Mouse (Mus musculus): ENCODE results near the gene Mast3. TPM values are rescaled to one million over a fixed set of nuclear protein-coding genes. Genes with fewer than 3 reads are reported as not detected.

The Mast3 gene
- polyA plus RNA-seq, 1 experiment from 2014 or later = 14.7 TPM

GRCm38 (mm10) chr8:70780093-70780492 is 24.8 kb downstream of the Mast3 start:
- H3K4me1 ChIP-seq (ENCODE audit: control insufficient read depth, insufficient read depth, low read length) = peaks cover 11% of the 10 kb centered on the region; the same call in 1 of the 2 replicates
- no peak overlapping the region for H3K4me3 ChIP-seq (ENCODE audit: low read depth, low read length)
- WGBS = 89% methylated on average over 11 of the region's 11 CpGs
- H3K9ac ChIP-seq (ENCODE audit: low read length) = no peak overlapping the region
- no peak overlapping the region for H3K4me2 ChIP-seq (ENCODE audit: low read depth)
- H3K9me3 ChIP-seq (ENCODE audit: control insufficient read depth, low read length) = no peaks in the 10 kb centered on the region
- no peak overlapping the region for H3K27ac ChIP-seq (ENCODE audit: low read depth, low read length)
- DNase-seq (ENCODE audit: low spot score) = no peak
- no peaks in the 10 kb centered on the region for H3K27me3 ChIP-seq (ENCODE audit: control insufficient read depth, insufficient read depth, low read length)
- no peak for ATAC-seq (ENCODE audit: insufficient read depth, low FRiP score, low TSS enrichment)
- H3K36me3 ChIP-seq (ENCODE audit: control insufficient read depth, insufficient read depth, low read length) = peaks cover 7% of the 10 kb centered on the region

- Histone ChIP-seq H3K9me3 (ENCODE audit: control insufficient read depth, low read length) (no peaks in the 10 kb centered on the region), H3K4me3 (ENCODE audit: low read depth, low read length) (peak within 1 kb of the TSS; percentile 83), H3K36me3 (ENCODE audit: control insufficient read depth, insufficient read depth, low read length) (peaks cover 9% of the 10 kb centered on the region), H3K4me2 (ENCODE audit: low read depth) (peak within 1 kb of the TSS; percentile 97), H3K27me3 (ENCODE audit: control insufficient read depth, insufficient read depth, low read length) (no peaks in the 10 kb centered on the region), H3K27ac (ENCODE audit: low read depth, low read length) (peak within 1 kb of the TSS; percentile 96), H3K4me1 (ENCODE audit: control insufficient read depth, insufficient read depth, low read length) (peaks cover 11% of the 10 kb centered on the region; the same call in 1 of the 2 replicates), H3K9ac (ENCODE audit: low read length) (peak within 1 kb of the TSS; percentile 96)
- WGBS = under 1% methylated on average over 86 of the region's 94 CpGs
- ATAC-seq (ENCODE audit: insufficient read depth, low FRiP score, low TSS enrichment) (peak; percentile 91), DNase-seq (ENCODE audit: low spot score) (peak; percentile 99)
These were observed 28.1 kb downstream of the Mast3 start, which contains the start of gene Pik3r2 for GRCm38 (mm10) chr8:70776496-70777444. Pik3r2 (minus strand) TSS chr8:70776713.

- 4% methylated on average over 29 of the region's 34 CpGs for WGBS
- Histone ChIP-seq H3K9me3 (ENCODE audit: control insufficient read depth, low read length) (no peaks in the 10 kb centered on the region), H3K27me3 (ENCODE audit: control insufficient read depth, insufficient read depth, low read length) (no peaks in the 10 kb centered on the region), H3K4me2 (ENCODE audit: low read depth) (peak overlapping the region; percentile 97), H3K36me3 (ENCODE audit: control insufficient read depth, insufficient read depth, low read length) (peaks cover 7% of the 10 kb centered on the region), H3K9ac (ENCODE audit: low read length) (peak overlapping the region; percentile 96), H3K27ac (ENCODE audit: low read depth, low read length) (peak overlapping the region; percentile 96), H3K4me1 (ENCODE audit: control insufficient read depth, insufficient read depth, low read length) (peaks cover 11% of the 10 kb centered on the region; the same call in 1 of the 2 replicates), H3K4me3 (ENCODE audit: low read depth, low read length) (peak overlapping the region; percentile 83)
- ATAC-seq (ENCODE audit: insufficient read depth, low FRiP score, low TSS enrichment) (no peak; the same call in 1 of the 2 replicates), DNase-seq (ENCODE audit: low spot score) (no peak)
These were observed 28.9 kb downstream of the Mast3 start for GRCm38 (mm10) chr8:70775851-70776495.

GRCm38 (mm10) chr8:70775227-70775626 is 29.6 kb downstream of the Mast3 start:
- no peak for DNase-seq (ENCODE audit: low spot score)
- 95% methylated on average over 5 of the region's 5 CpGs for WGBS
- no peak for ATAC-seq (ENCODE audit: insufficient read depth, low FRiP score, low TSS enrichment)
- H3K36me3 ChIP-seq (ENCODE audit: control insufficient read depth, insufficient read depth, low read length) = peaks cover 4% of the 10 kb centered on the region
- peak overlapping the region; percentile 96; the same call in 1 of the 2 replicates for H3K9ac ChIP-seq (ENCODE audit: low read length)
- no peaks in the 10 kb centered on the region for H3K27me3 ChIP-seq (ENCODE audit: control insufficient read depth, insufficient read depth, low read length)
- H3K27ac ChIP-seq (ENCODE audit: low read depth, low read length) = no peak overlapping the region
- H3K4me2 ChIP-seq (ENCODE audit: low read depth) = peak overlapping the region; percentile 97
- no peak overlapping the region for H3K4me3 ChIP-seq (ENCODE audit: low read depth, low read length)
- no peaks in the 10 kb centered on the region for H3K9me3 ChIP-seq (ENCODE audit: control insufficient read depth, low read length)
- H3K4me1 ChIP-seq (ENCODE audit: control insufficient read depth, insufficient read depth, low read length) = peaks cover 11% of the 10 kb centered on the region; the same call in 1 of the 2 replicates

GRCm38 (mm10) chr8:70774740-70775139 is 30.1 kb downstream of the Mast3 start:
- H3K9ac ChIP-seq (ENCODE audit: low read length) = no peak overlapping the region
- ATAC-seq (ENCODE audit: insufficient read depth, low FRiP score, low TSS enrichment) (no peak), DNase-seq (ENCODE audit: low spot score) (no peak)
- no peaks in the 10 kb centered on the region for H3K27me3 ChIP-seq (ENCODE audit: control insufficient read depth, insufficient read depth, low read length)
- H3K4me1 ChIP-seq (ENCODE audit: control insufficient read depth, insufficient read depth, low read length) = peaks cover 12% of the 10 kb centered on the region; the same call in 1 of the 2 replicates
- H3K27ac ChIP-seq (ENCODE audit: low read depth, low read length) = no peak overlapping the region
- no peak overlapping the region for H3K4me3 ChIP-seq (ENCODE audit: low read depth, low read length)
- peaks cover 8% of the 10 kb centered on the region for H3K36me3 ChIP-seq (ENCODE audit: control insufficient read depth, insufficient read depth, low read length)
- no peak overlapping the region; the same call in 1 of the 2 replicates for H3K4me2 ChIP-seq (ENCODE audit: low read depth)
- no peaks in the 10 kb centered on the region for H3K9me3 ChIP-seq (ENCODE audit: control insufficient read depth, low read length)
- WGBS = 94% methylated on average over 18 of the region's 18 CpGs

- 81% methylated on average over 9 of the region's 9 CpGs for WGBS
- Histone ChIP-seq H3K9me3 (ENCODE audit: control insufficient read depth, low read length) (no peaks in the 10 kb centered on the region), H3K27ac (ENCODE audit: low read depth, low read length) (no peak overlapping the region), H3K27me3 (ENCODE audit: control insufficient read depth, insufficient read depth, low read length) (no peaks in the 10 kb centered on the region), H3K4me3 (ENCODE audit: low read depth, low read length) (no peak overlapping the region), H3K4me1 (ENCODE audit: control insufficient read depth, insufficient read depth, low read length) (peaks cover 13% of the 10 kb centered on the region; the same call in 1 of the 2 replicates), H3K36me3 (ENCODE audit: control insufficient read depth, insufficient read depth, low read length) (peaks cover 11% of the 10 kb centered on the region), H3K4me2 (ENCODE audit: low read depth) (no peak overlapping the region), H3K9ac (ENCODE audit: low read length) (peak overlapping the region; percentile 44)
- ATAC-seq (ENCODE audit: insufficient read depth, low FRiP score, low TSS enrichment) (no peak), DNase-seq (ENCODE audit: low spot score) (no peak)
These were observed 31.0 kb downstream of the Mast3 start for GRCm38 (mm10) chr8:70773833-70774232.

GRCm38 (mm10) chr8:70773410-70773809 is 31.4 kb downstream of the Mast3 start:
- ATAC-seq (ENCODE audit: insufficient read depth, low FRiP score, low TSS enrichment) (no peak), DNase-seq (ENCODE audit: low spot score) (no peak)
- 93% methylated on average over 5 of the region's 5 CpGs for WGBS
- Histone ChIP-seq H3K4me3 (ENCODE audit: low read depth, low read length) (no peak overlapping the region), H3K9ac (ENCODE audit: low read length) (no peak overlapping the region), H3K9me3 (ENCODE audit: control insufficient read depth, low read length) (no peaks in the 10 kb centered on the region), H3K4me2 (ENCODE audit: low read depth) (no peak overlapping the region), H3K36me3 (ENCODE audit: control insufficient read depth, insufficient read depth, low read length) (peaks cover 15% of the 10 kb centered on the region), H3K4me1 (ENCODE audit: control insufficient read depth, insufficient read depth, low read length) (peaks cover 13% of the 10 kb centered on the region; the same call in 1 of the 2 replicates), H3K27ac (ENCODE audit: low read depth, low read length) (no peak overlapping the region), H3K27me3 (ENCODE audit: control insufficient read depth, insufficient read depth, low read length) (no peaks in the 10 kb centered on the region)

GRCm38 (mm10) chr8:70772890-70773289 is 32.0 kb downstream of the Mast3 start:
- peaks cover 9% of the 10 kb centered on the region; the same call in 1 of the 2 replicates for H3K4me1 ChIP-seq (ENCODE audit: control insufficient read depth, insufficient read depth, low read length)
- no peak overlapping the region for H3K27ac ChIP-seq (ENCODE audit: low read depth, low read length)
- no peak overlapping the region for H3K9ac ChIP-seq (ENCODE audit: low read length)
- peaks cover 17% of the 10 kb centered on the region for H3K36me3 ChIP-seq (ENCODE audit: control insufficient read depth, insufficient read depth, low read length)
- H3K4me2 ChIP-seq (ENCODE audit: low read depth) = no peak overlapping the region
- H3K9me3 ChIP-seq (ENCODE audit: control insufficient read depth, low read length) = no peaks in the 10 kb centered on the region
- H3K27me3 ChIP-seq (ENCODE audit: control insufficient read depth, insufficient read depth, low read length) = no peaks in the 10 kb centered on the region
- no peak for ATAC-seq (ENCODE audit: insufficient read depth, low FRiP score, low TSS enrichment)
- WGBS = 89% methylated on average over 9 of the region's 9 CpGs
- no peak overlapping the region for H3K4me3 ChIP-seq (ENCODE audit: low read depth, low read length)
- no peak for DNase-seq (ENCODE audit: low spot score)

Measured in neural tube, embryonic 11.5 days (tissue).